Mouse (Mus musculus): Measurements from ENCODE around the gene Katnb1. TPM values are rescaled to one million over a fixed set of nuclear protein-coding genes. Genes with fewer than 3 reads are reported as not detected.

Gene Katnb1
- polyA plus RNA-seq, 1 experiment from 2014 or later = 8.2 TPM

DNA sequence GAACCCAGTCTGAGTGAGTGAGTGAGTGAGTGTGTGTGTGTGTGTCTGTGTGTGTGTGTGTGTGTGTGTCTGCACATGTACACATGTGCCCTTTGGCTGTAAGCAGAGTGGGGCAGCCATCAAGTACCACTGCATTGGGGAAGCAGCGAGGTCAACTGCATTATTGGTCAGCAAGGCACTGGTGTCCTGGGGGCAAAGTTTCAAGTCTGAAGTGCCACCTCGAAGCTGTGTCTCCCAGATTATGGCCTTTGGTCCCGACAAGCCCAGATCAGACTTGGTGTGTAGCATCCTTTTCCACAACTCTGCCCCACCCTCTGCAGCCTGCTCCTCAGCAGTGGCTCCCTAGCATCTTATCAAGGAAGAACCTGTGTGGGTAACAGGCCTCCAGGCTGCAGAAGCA, 31.6 kb downstream of the Katnb1 start:
- H3K4me3 ChIP-seq (ENCODE audit: low read depth, low read length) = no peak overlapping the region
- no peaks in the 10 kb centered on the region for H3K4me1 ChIP-seq (ENCODE audit: control insufficient read depth, low read depth, low read length)
- H3K36me3 ChIP-seq (ENCODE audit: control insufficient read depth, insufficient read depth) = no peaks in the 10 kb centered on the region
- no peak for ATAC-seq (ENCODE audit: low read depth)
- H3K27ac ChIP-seq (ENCODE audit: low read length) = no peak overlapping the region
- H3K9me3 ChIP-seq (replicated peaks; ENCODE audit: control insufficient read depth, low read length) = no peaks in the 10 kb centered on the region
- WGBS (ENCODE audit: insufficient replicate concordance) = 43% methylated on average over 3 of the region's 3 CpGs
- no peak overlapping the region for H3K4me2 ChIP-seq (ENCODE audit: low read depth, low read length)
- H3K27me3 ChIP-seq (ENCODE audit: control insufficient read depth, insufficient read depth, low read depth, low read length) = no peaks in the 10 kb centered on the region
- no peak overlapping the region for H3K9ac ChIP-seq (ENCODE audit: low read depth, low read length)

GRCm38 (mm10) chr8:95113108-95113507, 32.1 kb downstream of the Katnb1 start:
- H3K27me3 ChIP-seq (ENCODE audit: control insufficient read depth, insufficient read depth, low read depth, low read length) = no peaks in the 10 kb centered on the region
- H3K9me3 ChIP-seq (replicated peaks; ENCODE audit: control insufficient read depth, low read length) = no peaks in the 10 kb centered on the region
- 49% methylated on average over 4 of the region's 4 CpGs for WGBS (ENCODE audit: insufficient replicate concordance)
- ATAC-seq (ENCODE audit: low read depth) = no peak
- H3K27ac ChIP-seq (ENCODE audit: low read length) = no peak overlapping the region
- H3K4me2 ChIP-seq (ENCODE audit: low read depth, low read length) = no peak overlapping the region
- H3K36me3 ChIP-seq (ENCODE audit: control insufficient read depth, insufficient read depth) = no peaks in the 10 kb centered on the region
- no peak overlapping the region for H3K9ac ChIP-seq (ENCODE audit: low read depth, low read length)
- no peaks in the 10 kb centered on the region for H3K4me1 ChIP-seq (ENCODE audit: control insufficient read depth, low read depth, low read length)
- no peak overlapping the region for H3K4me3 ChIP-seq (ENCODE audit: low read depth, low read length)

GRCm38 (mm10) chr8:95113750-95114149, 32.8 kb downstream of the Katnb1 start:
- Histone ChIP-seq H3K27ac (ENCODE audit: low read length) (no peak overlapping the region), H3K4me2 (ENCODE audit: low read depth, low read length) (no peak overlapping the region), H3K9me3 (replicated peaks; ENCODE audit: control insufficient read depth, low read length) (no peaks in the 10 kb centered on the region), H3K36me3 (ENCODE audit: control insufficient read depth, insufficient read depth) (no peaks in the 10 kb centered on the region), H3K9ac (ENCODE audit: low read depth, low read length) (no peak overlapping the region), H3K27me3 (ENCODE audit: control insufficient read depth, insufficient read depth, low read depth, low read length) (no peaks in the 10 kb centered on the region), H3K4me3 (ENCODE audit: low read depth, low read length) (no peak overlapping the region), H3K4me1 (ENCODE audit: control insufficient read depth, low read depth, low read length) (no peaks in the 10 kb centered on the region)
- 62% methylated on average over 3 of the region's 3 CpGs for WGBS (ENCODE audit: insufficient replicate concordance)
- ATAC-seq (ENCODE audit: low read depth) = no peak

DNA sequence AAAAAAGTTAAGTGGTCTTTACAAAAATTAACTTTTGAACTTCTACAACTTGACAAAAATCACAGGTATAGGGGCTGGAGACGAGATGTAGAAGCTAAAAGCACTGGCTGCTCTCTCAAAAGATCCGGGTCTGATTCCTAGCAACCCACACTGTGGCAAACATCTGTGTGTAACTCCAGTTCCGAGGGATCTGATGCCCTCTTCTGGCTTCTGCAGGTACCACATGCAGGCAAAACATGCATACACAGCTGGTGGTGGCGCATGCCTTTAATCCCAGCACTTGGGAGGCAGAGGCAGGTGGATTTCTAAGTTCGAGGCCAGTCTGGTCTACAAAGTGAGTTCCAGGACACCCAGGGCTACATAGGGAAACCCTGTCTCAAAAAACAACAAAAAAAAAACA, 42.5 kb downstream of the Katnb1 start:
- Histone ChIP-seq H3K9ac (ENCODE audit: low read depth, low read length) (no peak overlapping the region), H3K4me1 (ENCODE audit: control insufficient read depth, low read depth, low read length) (no peaks in the 10 kb centered on the region; the same call in 1 of the 2 replicates), H3K27ac (ENCODE audit: low read length) (no peak overlapping the region), H3K36me3 (ENCODE audit: control insufficient read depth, insufficient read depth) (no peaks in the 10 kb centered on the region), H3K4me2 (ENCODE audit: low read depth, low read length) (no peak overlapping the region), H3K4me3 (ENCODE audit: low read depth, low read length) (no peak overlapping the region), H3K27me3 (ENCODE audit: control insufficient read depth, insufficient read depth, low read depth, low read length) (no peaks in the 10 kb centered on the region), H3K9me3 (replicated peaks; ENCODE audit: control insufficient read depth, low read length) (no peaks in the 10 kb centered on the region)
- ATAC-seq (ENCODE audit: low read depth) = no peak
- 59% methylated on average over 5 of the region's 5 CpGs for WGBS (ENCODE audit: insufficient replicate concordance)

DNA sequence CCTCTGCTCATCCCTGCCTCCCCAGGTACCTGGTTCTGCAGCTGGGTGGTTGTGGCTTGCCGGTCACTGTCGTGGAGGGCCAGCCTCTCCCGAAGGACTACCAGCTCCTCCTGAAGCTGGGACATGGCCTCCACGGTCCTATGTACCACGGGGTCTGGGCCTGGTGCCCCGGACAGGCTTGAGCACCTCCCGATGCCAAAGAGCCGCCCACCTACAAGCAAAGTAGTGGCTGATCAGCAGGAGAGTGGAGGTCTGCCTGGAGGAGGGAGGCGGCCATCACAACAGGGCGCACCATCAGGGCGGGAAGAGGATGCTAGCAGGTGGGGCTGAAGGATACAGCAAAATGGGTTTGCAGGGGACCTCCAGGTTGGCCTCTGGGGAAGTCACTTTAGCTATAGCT, 45.5 kb downstream of the Katnb1 start:
- Histone ChIP-seq H3K27ac (ENCODE audit: low read length) (no peak overlapping the region), H3K27me3 (ENCODE audit: control insufficient read depth, insufficient read depth, low read depth, low read length) (no peaks in the 10 kb centered on the region)
- WGBS (ENCODE audit: insufficient replicate concordance) = 73% methylated on average over 11 of the region's 11 CpGs

DNA sequence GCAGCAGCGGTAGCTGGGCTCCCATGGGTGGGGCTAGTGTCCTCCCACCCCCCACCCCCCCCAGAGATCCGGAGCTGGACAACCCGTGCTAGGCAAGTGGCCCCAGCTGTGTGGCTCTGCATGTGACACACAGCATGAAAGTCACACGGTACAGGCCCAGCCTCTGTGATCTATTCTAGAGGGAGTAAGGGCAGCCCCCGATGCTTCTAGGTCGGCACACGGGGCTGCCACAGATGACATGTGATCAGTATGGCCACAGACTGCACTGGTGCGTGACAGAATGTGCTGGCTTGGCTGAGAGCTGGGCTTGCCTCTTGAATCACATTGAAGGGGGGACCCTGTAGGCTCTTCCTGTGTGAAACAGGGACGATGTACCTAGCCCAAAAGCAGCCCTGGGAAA, 46.7 kb downstream of the Katnb1 start:
- no peak overlapping the region for H3K27ac ChIP-seq (ENCODE audit: low read length)
- H3K27me3 ChIP-seq (ENCODE audit: control insufficient read depth, insufficient read depth, low read depth, low read length) = no peaks in the 10 kb centered on the region
- H3K4me2 ChIP-seq (ENCODE audit: low read depth, low read length) = no peak overlapping the region
- H3K9ac ChIP-seq (ENCODE audit: low read depth, low read length) = no peak overlapping the region
- no peak overlapping the region for H3K4me3 ChIP-seq (ENCODE audit: low read depth, low read length)
- no peak for ATAC-seq (ENCODE audit: low read depth)
- H3K36me3 ChIP-seq (ENCODE audit: control insufficient read depth, insufficient read depth) = no peaks in the 10 kb centered on the region
- H3K4me1 ChIP-seq (ENCODE audit: control insufficient read depth, low read depth, low read length) = peaks cover 7% of the 10 kb centered on the region
- no peaks in the 10 kb centered on the region for H3K9me3 ChIP-seq (replicated peaks; ENCODE audit: control insufficient read depth, low read length)
- WGBS (ENCODE audit: insufficient replicate concordance) = 57% methylated on average over 9 of the region's 9 CpGs

More for the DNA sequence above, 45.5 kb downstream of the Katnb1 start:
- Histone ChIP-seq H3K9ac (ENCODE audit: low read depth, low read length) (no peak overlapping the region), H3K4me1 (ENCODE audit: control insufficient read depth, low read depth, low read length) (peaks cover 2% of the 10 kb centered on the region), H3K4me3 (ENCODE audit: low read depth, low read length) (no peak overlapping the region), H3K9me3 (replicated peaks; ENCODE audit: control insufficient read depth, low read length) (no peaks in the 10 kb centered on the region), H3K36me3 (ENCODE audit: control insufficient read depth, insufficient read depth) (no peaks in the 10 kb centered on the region), H3K4me2 (ENCODE audit: low read depth, low read length) (no peak overlapping the region)
- ATAC-seq (ENCODE audit: low read depth) = no peak

DNA sequence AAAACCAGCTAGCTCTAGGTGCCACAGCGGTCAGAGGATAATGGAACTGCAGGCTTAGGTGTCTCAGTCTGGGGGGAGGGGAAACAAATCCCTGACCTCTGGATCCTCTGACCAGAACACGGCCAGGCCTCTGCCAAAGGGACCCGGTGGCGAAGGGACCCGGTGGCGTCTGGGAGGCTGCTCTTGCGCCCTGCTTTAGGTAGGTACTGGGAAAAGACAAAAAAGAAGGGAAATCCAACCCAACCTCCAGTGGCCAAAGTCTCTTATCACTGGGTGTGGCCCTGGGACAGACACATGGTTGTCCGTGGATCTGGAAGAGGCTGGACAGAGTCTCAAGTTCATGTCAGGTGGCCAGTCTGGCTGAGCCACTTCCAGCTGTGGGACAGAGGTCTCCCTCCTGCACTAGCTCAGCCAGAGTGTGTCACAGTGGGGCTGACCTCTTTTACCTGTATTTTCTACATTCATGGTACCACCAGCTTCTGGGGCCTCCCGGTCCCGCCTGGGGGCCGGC, 47.8 kb downstream of the Katnb1 start:
- Histone ChIP-seq H3K4me2 (ENCODE audit: low read depth, low read length) (no peak overlapping the region), H3K4me1 (ENCODE audit: control insufficient read depth, low read depth, low read length) (peaks cover 7% of the 10 kb centered on the region), H3K27me3 (ENCODE audit: control insufficient read depth, insufficient read depth, low read depth, low read length) (no peaks in the 10 kb centered on the region), H3K9me3 (replicated peaks; ENCODE audit: control insufficient read depth, low read length) (no peaks in the 10 kb centered on the region), H3K4me3 (ENCODE audit: low read depth, low read length) (no peak overlapping the region), H3K27ac (ENCODE audit: low read length) (no peak overlapping the region), H3K36me3 (ENCODE audit: control insufficient read depth, insufficient read depth) (no peaks in the 10 kb centered on the region), H3K9ac (ENCODE audit: low read depth, low read length) (no peak overlapping the region)
- ATAC-seq (ENCODE audit: low read depth) = no peak
- WGBS (ENCODE audit: insufficient replicate concordance) = 64% methylated on average over 11 of the region's 11 CpGs

GRCm38 (mm10) chr8:95130966-95131537, 50.1 kb downstream of the Katnb1 start:
- H3K4me2 ChIP-seq (ENCODE audit: low read depth, low read length) = no peak overlapping the region; the same call in 1 of the 2 replicates
- H3K9ac ChIP-seq (ENCODE audit: low read depth, low read length) = no peak overlapping the region
- peak overlapping the region; percentile 50 for H3K27ac ChIP-seq (ENCODE audit: low read length)
- H3K4me1 ChIP-seq (ENCODE audit: control insufficient read depth, low read depth, low read length) = peaks cover 7% of the 10 kb centered on the region
- 53% methylated on average over 15 of the region's 15 CpGs for WGBS (ENCODE audit: insufficient replicate concordance)
- H3K4me3 ChIP-seq (ENCODE audit: low read depth, low read length) = no peak overlapping the region
- H3K27me3 ChIP-seq (ENCODE audit: control insufficient read depth, insufficient read depth, low read depth, low read length) = no peaks in the 10 kb centered on the region
- H3K36me3 ChIP-seq (ENCODE audit: control insufficient read depth, insufficient read depth) = no peaks in the 10 kb centered on the region
- ATAC-seq (ENCODE audit: low read depth) = peak; percentile 83
- no peaks in the 10 kb centered on the region for H3K9me3 ChIP-seq (replicated peaks; ENCODE audit: control insufficient read depth, low read length)

- H3K36me3 ChIP-seq (ENCODE audit: control insufficient read depth, insufficient read depth) = no peaks in the 10 kb centered on the region
- no peak overlapping the region for H3K4me2 ChIP-seq (ENCODE audit: low read depth, low read length)
- no peaks in the 10 kb centered on the region for H3K9me3 ChIP-seq (replicated peaks; ENCODE audit: control insufficient read depth, low read length)
- no peak for ATAC-seq (ENCODE audit: low read depth)
- H3K27ac ChIP-seq (ENCODE audit: low read length) = no peak overlapping the region
- H3K9ac ChIP-seq (ENCODE audit: low read depth, low read length) = no peak overlapping the region
- 50% methylated on average over 5 of the region's 5 CpGs for WGBS (ENCODE audit: insufficient replicate concordance)
- peaks cover 2% of the 10 kb centered on the region; the same call in 1 of the 2 replicates for H3K27me3 ChIP-seq (ENCODE audit: control insufficient read depth, insufficient read depth, low read depth, low read length)
- peaks cover 7% of the 10 kb centered on the region for H3K4me1 ChIP-seq (ENCODE audit: control insufficient read depth, low read depth, low read length)
- no peak overlapping the region for H3K4me3 ChIP-seq (ENCODE audit: low read depth, low read length)
Measured at GRCm38 (mm10) chr8:95131983-95132382, 51.0 kb downstream of the Katnb1 start.
